Mouse (Mus musculus) spleen, embryonic (tissue): ENCODE data around the gene Sox11.

Experiments used
- CTCF ChIA-PET: fragments of 350-600 bp; sonication (Branson Sonifier 250); formaldehyde crosslinking; loops from one replicate; lab custom pipeline; 2022; lab: Charles Lee

Gene Sox11

GRCm38 (mm10) chr12:27336801-27337200, 5.6 kb downstream of the Sox11 start:
- CTCF ChIA-PET = no interaction called here

GRCm38 (mm10) chr12:27336336-27336735, 6.0 kb downstream of the Sox11 start:
- CTCF ChIA-PET = no interaction called here

- CTCF ChIA-PET = no interaction called here
Measured at GRCm38 (mm10) chr12:27335356-27336055, 6.9 kb downstream of the Sox11 start.

GRCm38 (mm10) chr12:27333590-27333989, 8.8 kb downstream of the Sox11 start:
- CTCF ChIA-PET = no interaction called here

- CTCF ChIA-PET = no interaction called here
Measured at GRCm38 (mm10) chr12:27323423-27323822, 19.0 kb downstream of the Sox11 start.

- CTCF ChIA-PET = no interaction called here
Measured at GRCm38 (mm10) chr12:27320705-27321104, 21.7 kb downstream of the Sox11 start.

- CTCF ChIA-PET = no interaction called here
Measured at GRCm38 (mm10) chr12:27312985-27313384, 29.4 kb downstream of the Sox11 start.

GRCm38 (mm10) chr12:27311854-27312466, 30.4 kb downstream of the Sox11 start:
- CTCF ChIA-PET = no interaction called here

- CTCF ChIA-PET = no interaction called here
Measured at GRCm38 (mm10) chr12:27311316-27311832, 31.0 kb downstream of the Sox11 start.

GRCm38 (mm10) chr12:27310703-27311102, 31.7 kb downstream of the Sox11 start:
- CTCF ChIA-PET = no interaction called here

GRCm38 (mm10) chr12:27309969-27310368, 32.4 kb downstream of the Sox11 start:
- CTCF ChIA-PET = interaction anchor here (0.5 kb wide), 1 partner anchor 1248 kb away, joined by 3 read pairs; no protein-coding TSS in a partner anchor

- CTCF ChIA-PET = no interaction called here
Measured at GRCm38 (mm10) chr12:27304713-27305437, 37.5 kb downstream of the Sox11 start.

- CTCF ChIA-PET = no interaction called here
Measured at GRCm38 (mm10) chr12:27303190-27303589, 39.2 kb downstream of the Sox11 start.

GRCm38 (mm10) chr12:27298721-27299120, 43.7 kb downstream of the Sox11 start:
- CTCF ChIA-PET = no interaction called here

GRCm38 (mm10) chr12:27294191-27294590, 48.2 kb downstream of the Sox11 start:
- CTCF ChIA-PET = no interaction called here

GRCm38 (mm10) chr12:27293736-27294135, 48.6 kb downstream of the Sox11 start:
- CTCF ChIA-PET = no interaction called here

GRCm38 (mm10) chr12:27293208-27293607, 49.2 kb downstream of the Sox11 start:
- CTCF ChIA-PET = no interaction called here
